Mouse (Mus musculus): Measurements from ENCODE around the gene Kcnk15. TPM values are rescaled to one million over a fixed set of nuclear protein-coding genes. Genes with fewer than 3 reads are reported as not detected.

Gene Kcnk15
- polyA plus RNA-seq, 1 experiment: not detected

DNA sequence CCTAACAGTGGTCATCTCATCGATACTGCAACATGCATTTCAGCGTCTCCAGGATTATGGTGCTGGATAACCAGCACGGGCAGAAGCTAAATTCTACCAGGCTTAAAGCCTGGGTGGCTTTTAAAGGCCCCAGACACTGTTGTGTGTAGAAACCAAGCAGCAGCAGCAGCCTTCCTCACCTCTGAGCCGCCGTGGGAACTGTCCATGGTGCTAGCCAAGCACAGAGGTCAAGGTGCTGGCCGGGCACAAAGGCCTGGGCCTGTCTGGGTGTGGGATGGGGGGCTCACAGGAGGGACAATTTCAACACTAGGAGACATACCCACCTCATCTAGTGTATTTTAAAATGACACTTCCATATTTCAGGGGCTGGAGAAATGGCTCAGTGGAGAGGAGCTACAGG is 36.0 kb downstream of the Kcnk15 start:
- Histone ChIP-seq H3K4me3 (ENCODE audit: insufficient read depth, low read depth, low read length) (no peak overlapping the region), H3K4me1 (ENCODE audit: control insufficient read depth, insufficient read depth, low read length) (peaks cover 9% of the 10 kb centered on the region), H3K27ac (ENCODE audit: insufficient read depth, low read depth, low read length) (no peak overlapping the region)
- TF ChIP-seq POLR2A (IDR thresholded peaks at IDR 0.05; ENCODE audit: insufficient read depth, low read depth, low read length) (no peak), CTCF (IDR thresholded peaks at IDR 0.05; ENCODE audit: insufficient read depth, low read depth, low read length) (no peak)
- WGBS: 71% methylated on average over 6 of the region's 6 CpGs

DNA sequence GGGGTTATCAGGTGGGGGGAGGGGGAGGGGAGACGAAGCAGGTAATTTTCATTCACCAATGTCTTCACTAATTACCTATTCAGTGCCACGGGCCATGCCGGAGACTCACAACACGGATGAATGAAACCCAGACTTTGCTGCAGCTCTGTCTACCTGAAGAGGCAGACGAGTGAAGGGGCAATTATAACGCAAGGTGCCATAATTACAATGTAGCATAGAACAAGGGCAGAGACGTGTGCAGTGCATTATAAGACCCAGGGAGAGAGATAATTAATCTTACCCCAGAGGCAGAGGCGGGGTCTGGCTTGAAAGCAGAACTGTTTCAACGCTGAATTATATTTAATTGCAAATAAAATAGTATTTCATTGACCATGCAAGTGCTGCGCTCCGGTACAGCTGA is 37.1 kb downstream of the Kcnk15 start:
- Histone ChIP-seq H3K27ac (ENCODE audit: insufficient read depth, low read depth, low read length) (no peak overlapping the region), H3K4me1 (ENCODE audit: control insufficient read depth, insufficient read depth, low read length) (peaks cover 9% of the 10 kb centered on the region), H3K4me3 (ENCODE audit: insufficient read depth, low read depth, low read length) (no peak overlapping the region)
- 64% methylated on average over 11 of the region's 11 CpGs for WGBS
- TF ChIP-seq CTCF (IDR thresholded peaks at IDR 0.05; ENCODE audit: insufficient read depth, low read depth, low read length): no peak
- no peak for TF ChIP-seq POLR2A (IDR thresholded peaks at IDR 0.05; ENCODE audit: insufficient read depth, low read depth, low read length)

DNA sequence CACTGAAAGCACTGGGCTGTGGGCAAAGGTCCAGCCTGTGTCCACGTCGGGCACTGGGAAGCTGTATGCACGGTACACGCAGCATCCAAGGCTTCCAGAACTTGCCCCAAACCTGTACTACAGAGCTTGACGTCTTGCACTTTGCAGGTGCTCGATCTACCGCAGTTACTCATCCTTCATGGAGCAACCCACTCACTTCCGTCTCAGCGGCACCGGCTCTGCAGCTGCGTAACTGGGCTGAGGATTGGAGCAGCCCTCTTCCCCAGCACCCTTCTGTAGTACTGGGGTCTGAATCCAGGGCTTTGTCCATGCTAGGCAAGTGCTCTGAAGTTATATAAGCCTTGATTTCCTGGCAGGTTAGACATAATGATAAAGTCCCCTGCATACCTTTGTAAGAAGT is 37.8 kb downstream of the Kcnk15 start:
- H3K27ac ChIP-seq (ENCODE audit: insufficient read depth, low read depth, low read length): no peak overlapping the region
- WGBS: 68% methylated on average over 11 of the region's 11 CpGs

DNA sequence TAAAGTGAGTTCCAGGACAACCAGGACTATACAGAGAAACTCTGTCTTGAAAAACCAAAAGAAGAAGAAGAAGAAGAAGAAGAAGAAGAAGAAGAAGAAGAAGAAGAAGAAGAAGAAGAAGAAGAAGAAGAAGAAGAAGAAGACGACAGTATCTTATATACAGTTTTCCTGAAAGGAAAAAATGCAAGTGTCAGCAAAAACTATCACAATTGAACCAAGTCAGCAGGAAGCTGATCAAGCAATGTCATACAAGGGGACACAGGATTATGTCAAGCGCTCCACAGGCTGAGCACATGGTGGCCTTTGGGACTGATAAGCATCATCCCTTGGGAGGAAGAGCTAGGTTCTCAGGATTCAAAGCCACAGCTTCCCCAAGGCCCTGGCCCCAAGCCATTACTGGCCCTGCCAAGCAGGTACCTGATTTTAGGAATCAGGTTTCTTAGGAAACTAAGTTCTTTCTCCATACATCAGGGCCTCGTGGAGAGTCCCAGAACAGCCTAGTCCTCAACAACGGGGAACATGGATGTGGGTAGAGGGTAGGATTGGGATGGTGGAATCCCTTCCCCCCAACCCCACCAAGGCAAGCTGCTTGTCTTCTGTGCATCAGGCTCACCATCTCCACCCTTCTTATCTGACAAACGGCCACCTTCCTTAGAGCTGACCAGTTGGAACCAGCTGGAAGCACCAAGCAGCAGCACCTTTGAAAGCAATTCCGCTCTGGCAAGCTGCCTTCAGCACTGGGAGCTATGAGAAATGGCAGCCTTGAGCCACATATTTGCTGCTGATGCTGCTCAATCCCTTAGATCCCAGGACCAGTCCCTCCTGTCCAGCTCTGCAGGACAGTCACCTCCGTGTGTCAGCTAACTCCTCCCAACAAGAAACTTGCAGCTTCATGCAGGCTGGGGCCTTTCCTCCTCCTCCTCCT is 40.3 kb downstream of the Kcnk15 start:
- no peak overlapping the region for H3K4me3 ChIP-seq (ENCODE audit: insufficient read depth, low read depth, low read length)
- H3K27ac ChIP-seq (ENCODE audit: insufficient read depth, low read depth, low read length): no peak overlapping the region
- H3K4me1 ChIP-seq (ENCODE audit: control insufficient read depth, insufficient read depth, low read length): peaks cover 9% of the 10 kb centered on the region
- WGBS: 81% methylated on average over 7 of the region's 7 CpGs
- TF ChIP-seq CTCF (IDR thresholded peaks at IDR 0.05; ENCODE audit: insufficient read depth, low read depth, low read length) (no peak), POLR2A (IDR thresholded peaks at IDR 0.05; ENCODE audit: insufficient read depth, low read depth, low read length) (no peak)

More for the DNA sequence above, 37.8 kb downstream of the Kcnk15 start:
- Histone ChIP-seq H3K4me3 (ENCODE audit: insufficient read depth, low read depth, low read length) (no peak overlapping the region), H3K4me1 (ENCODE audit: control insufficient read depth, insufficient read depth, low read length) (peaks cover 9% of the 10 kb centered on the region)
- TF ChIP-seq POLR2A (IDR thresholded peaks at IDR 0.05; ENCODE audit: insufficient read depth, low read depth, low read length) (no peak), CTCF (IDR thresholded peaks at IDR 0.05; ENCODE audit: insufficient read depth, low read depth, low read length) (no peak)

DNA sequence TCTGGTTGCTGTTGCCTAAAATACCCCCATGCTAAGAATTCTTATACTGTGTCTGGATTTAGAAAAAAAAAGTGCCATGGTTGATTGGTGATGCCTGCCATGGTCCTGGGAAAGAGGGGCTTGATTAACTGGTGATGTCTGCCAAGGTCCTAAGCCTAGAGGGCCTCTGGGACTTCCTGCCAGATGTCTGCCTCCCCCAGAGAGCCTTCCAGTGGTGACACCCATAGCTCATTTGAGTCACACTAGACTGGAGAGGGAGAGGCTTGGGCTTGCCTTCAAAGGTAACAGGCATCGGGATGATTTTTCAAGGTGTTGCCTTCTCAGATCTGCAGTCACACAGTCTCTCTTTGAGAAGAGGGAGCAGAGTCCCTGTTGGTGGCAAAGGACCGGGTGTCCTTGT is 41.7 kb downstream of the Kcnk15 start:
- no peak for TF ChIP-seq POLR2A (IDR thresholded peaks at IDR 0.05; ENCODE audit: insufficient read depth, low read depth, low read length)
- TF ChIP-seq CTCF (IDR thresholded peaks at IDR 0.05; ENCODE audit: insufficient read depth, low read depth, low read length): no peak
- Histone ChIP-seq H3K4me3 (ENCODE audit: insufficient read depth, low read depth, low read length) (no peak overlapping the region), H3K27ac (ENCODE audit: insufficient read depth, low read depth, low read length) (no peak overlapping the region), H3K4me1 (ENCODE audit: control insufficient read depth, insufficient read depth, low read length) (peaks cover 13% of the 10 kb centered on the region)
- 73% methylated on average over 2 of the region's 2 CpGs for WGBS

DNA sequence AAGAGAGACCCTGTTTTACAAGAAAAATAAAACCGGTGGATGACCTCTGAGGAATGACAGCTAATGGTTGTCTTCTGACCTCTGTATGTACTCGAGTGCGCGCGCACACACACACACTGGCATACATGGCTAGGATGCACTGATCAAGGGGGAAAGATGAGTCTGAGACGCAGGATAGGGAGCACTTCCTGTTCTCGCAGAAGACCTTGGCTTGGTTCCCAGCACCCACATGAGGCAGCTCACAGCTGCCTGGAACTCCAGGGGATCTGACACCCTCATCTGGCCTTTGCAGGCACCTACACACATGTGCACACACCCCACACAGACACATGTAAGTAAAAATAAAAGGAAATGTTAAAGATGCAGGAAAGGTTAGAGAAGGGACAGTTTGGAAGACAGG is 43.6 kb downstream of the Kcnk15 start:
- 93% methylated on average over 7 of the region's 7 CpGs for WGBS
- TF ChIP-seq POLR2A (IDR thresholded peaks at IDR 0.05; ENCODE audit: insufficient read depth, low read depth, low read length): no peak
- TF ChIP-seq CTCF (IDR thresholded peaks at IDR 0.05; ENCODE audit: insufficient read depth, low read depth, low read length): no peak

DNA sequence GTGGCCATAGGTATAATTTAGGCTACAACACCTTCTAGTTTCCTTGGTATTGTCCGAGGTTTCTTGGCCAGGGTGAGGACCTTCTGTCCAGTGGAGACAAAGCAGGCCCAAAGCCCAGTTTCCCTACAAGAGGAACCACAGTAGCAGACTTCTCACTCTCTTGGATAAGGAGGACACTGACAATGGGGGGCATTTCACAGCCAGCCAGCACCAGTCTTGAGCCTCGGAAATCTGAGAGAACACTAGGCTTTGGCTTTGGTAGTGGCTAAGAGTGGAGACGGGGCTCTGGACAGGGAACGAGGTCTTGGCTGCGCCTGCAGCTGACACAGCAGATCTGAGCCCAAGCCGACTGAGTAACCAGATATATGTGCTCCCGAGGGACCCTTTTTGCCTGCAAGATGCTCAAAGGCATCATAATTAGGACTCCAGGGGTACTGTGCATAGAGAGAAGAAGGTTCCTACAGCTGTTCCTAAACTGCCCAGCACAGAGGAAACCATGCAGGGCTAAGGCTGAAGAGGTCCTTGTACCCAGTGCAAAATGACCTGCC is 44.6 kb downstream of the Kcnk15 start:
- TF ChIP-seq POLR2A (IDR thresholded peaks at IDR 0.05; ENCODE audit: insufficient read depth, low read depth, low read length) (no peak), CTCF (IDR thresholded peaks at IDR 0.05; ENCODE audit: insufficient read depth, low read depth, low read length) (no peak)
- Histone ChIP-seq H3K4me3 (ENCODE audit: insufficient read depth, low read depth, low read length) (no peak overlapping the region), H3K27ac (ENCODE audit: insufficient read depth, low read depth, low read length) (no peak overlapping the region), H3K4me1 (ENCODE audit: control insufficient read depth, insufficient read depth, low read length) (peaks cover 8% of the 10 kb centered on the region; the same call in 1 of the 2 replicates)
- 64% methylated on average over 7 of the region's 7 CpGs for WGBS

More for the DNA sequence above, 43.6 kb downstream of the Kcnk15 start:
- Histone ChIP-seq H3K4me3 (ENCODE audit: insufficient read depth, low read depth, low read length) (no peak overlapping the region), H3K4me1 (ENCODE audit: control insufficient read depth, insufficient read depth, low read length) (peaks cover 8% of the 10 kb centered on the region; the same call in 1 of the 2 replicates), H3K27ac (ENCODE audit: insufficient read depth, low read depth, low read length) (no peak overlapping the region)

DNA sequence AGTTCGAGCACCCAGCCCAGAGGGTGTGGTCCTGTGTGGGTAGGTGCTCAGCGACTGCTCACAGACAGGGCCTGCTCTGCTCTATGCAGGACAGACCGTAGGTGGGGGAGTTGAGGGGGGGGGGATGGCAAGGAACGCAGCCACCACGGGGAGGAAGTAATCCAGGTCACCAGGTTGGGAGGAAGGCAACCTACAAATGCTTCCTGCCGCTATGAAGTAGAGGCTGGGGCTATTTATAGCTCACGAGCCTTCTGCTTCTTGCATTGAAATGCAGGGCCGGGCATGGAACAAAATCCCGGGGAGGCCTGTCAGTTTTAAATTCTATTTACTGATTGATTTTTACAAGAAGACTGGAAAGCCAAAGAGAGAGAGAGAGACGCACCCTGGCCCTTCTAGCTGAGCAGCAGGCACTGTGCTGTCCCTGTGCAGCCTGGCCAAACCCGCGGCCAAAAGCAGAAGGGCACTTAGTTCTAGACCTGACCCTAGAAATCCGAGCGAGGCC is 46.5 kb downstream of the Kcnk15 start:
- WGBS: 60% methylated on average over 14 of the region's 14 CpGs
- no peak for TF ChIP-seq POLR2A (IDR thresholded peaks at IDR 0.05; ENCODE audit: insufficient read depth, low read depth, low read length)
- TF ChIP-seq CTCF (IDR thresholded peaks at IDR 0.05; ENCODE audit: insufficient read depth, low read depth, low read length): no peak
- Histone ChIP-seq H3K4me3 (ENCODE audit: insufficient read depth, low read depth, low read length) (no peak overlapping the region), H3K27ac (ENCODE audit: insufficient read depth, low read depth, low read length) (no peak overlapping the region), H3K4me1 (ENCODE audit: control insufficient read depth, insufficient read depth, low read length) (peaks cover 12% of the 10 kb centered on the region)

DNA sequence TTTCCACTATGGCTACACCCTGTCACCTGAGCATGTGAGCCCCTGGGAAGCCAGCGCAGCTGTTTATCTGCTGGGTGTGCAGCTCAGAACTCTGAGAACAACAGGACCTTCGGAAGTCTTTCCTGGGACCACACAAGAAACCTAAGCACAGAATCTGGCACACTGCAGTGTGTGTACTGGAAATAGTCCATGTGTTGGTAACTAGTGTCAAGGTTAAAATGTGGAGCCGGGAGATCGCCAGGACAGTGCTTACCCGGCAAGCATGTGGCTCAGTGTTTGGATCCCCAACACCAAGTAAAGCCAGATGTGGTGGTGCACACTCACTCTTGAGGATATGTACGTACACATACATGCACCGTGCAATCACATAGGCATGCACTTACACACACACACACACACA is 47.6 kb downstream of the Kcnk15 start:
- no peak overlapping the region for H3K4me3 ChIP-seq (ENCODE audit: insufficient read depth, low read depth, low read length)
- peaks cover 12% of the 10 kb centered on the region for H3K4me1 ChIP-seq (ENCODE audit: control insufficient read depth, insufficient read depth, low read length)
- no peak for TF ChIP-seq CTCF (IDR thresholded peaks at IDR 0.05; ENCODE audit: insufficient read depth, low read depth, low read length)
- TF ChIP-seq POLR2A (IDR thresholded peaks at IDR 0.05; ENCODE audit: insufficient read depth, low read depth, low read length): no peak
- no peak overlapping the region for H3K27ac ChIP-seq (ENCODE audit: insufficient read depth, low read depth, low read length)
- WGBS: 85% methylated on average over 7 of the region's 7 CpGs
